Mouse (Mus musculus): ENCODE measurements around the gene Bmi1.

DNA sequence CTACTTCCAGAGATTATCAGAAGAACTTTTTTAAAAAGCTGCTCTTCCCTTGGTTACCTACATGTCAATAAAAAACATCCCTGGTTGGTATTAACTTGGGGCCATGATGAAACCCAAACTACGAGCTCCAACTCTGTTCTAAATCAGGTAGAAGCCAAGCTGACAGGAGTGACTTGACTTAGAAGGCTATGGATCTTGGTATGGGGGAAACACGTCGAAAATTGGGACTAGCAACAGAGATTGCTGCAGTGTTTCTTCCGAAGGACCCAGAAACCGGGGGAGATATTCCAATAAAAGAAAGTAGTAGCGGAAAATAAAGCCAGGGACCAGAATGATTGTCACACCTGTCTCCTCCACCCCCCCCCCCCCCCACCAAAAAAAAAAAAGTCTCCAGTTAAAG lies 11.5 kb downstream of the Bmi1 start:
- TF ChIP-seq CTCF (IDR thresholded peaks at IDR 0.05; ENCODE audit: low read depth, low read length) (no peak), POLR2A (IDR thresholded peaks at IDR 0.05; ENCODE audit: insufficient read depth, low read length) (no peak)
